Mouse (Mus musculus): ENCODE results near the gene Rnf150. TPM values are rescaled to one million over a fixed set of nuclear protein-coding genes. Genes with fewer than 3 reads are reported as not detected.

Rnf150 gene
- polyA plus RNA-seq, 1 experiment from 2014 or later, result 0.07 TPM

DNA sequence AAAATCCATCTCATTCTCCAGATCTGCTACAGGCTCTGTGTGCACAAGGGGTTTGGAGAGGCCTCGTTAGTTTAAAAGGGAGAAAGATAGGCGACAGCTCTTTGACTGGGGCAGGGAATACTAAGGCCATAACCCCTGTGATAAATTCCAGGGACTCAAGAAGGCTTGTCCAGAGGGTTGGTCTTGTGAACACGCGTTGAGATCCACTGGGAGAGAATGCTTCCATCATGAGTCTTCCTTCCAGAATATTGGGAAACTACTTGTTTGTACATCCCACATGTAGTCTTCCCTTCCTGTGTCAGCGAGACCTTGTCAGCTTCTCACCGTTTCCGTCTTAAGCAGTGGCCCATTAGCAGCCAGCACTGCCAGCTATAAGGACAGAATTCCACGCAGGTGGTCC lies 195.8 kb downstream of the Rnf150 start:
- no peaks in the 10 kb centered on the region for H3K9me3 ChIP-seq (replicated peaks)
- no peaks in the 10 kb centered on the region for H3K27me3 ChIP-seq
- H3K4me2 ChIP-seq, result no peak overlapping the region
- no peaks in the 10 kb centered on the region for H3K36me3 ChIP-seq (replicated peaks)
- H3K27ac ChIP-seq (replicated peaks), result no peak overlapping the region
- no peak for ATAC-seq (ENCODE audit: insufficient read depth)
- H3K4me3 ChIP-seq (replicated peaks), result no peak overlapping the region
- WGBS (ENCODE audit: insufficient replicate concordance), result 66% methylated on average over 8 of the region's 8 CpGs
- H3K4me1 ChIP-seq (replicated peaks), result no peaks in the 10 kb centered on the region
- H3K9ac ChIP-seq, result no peak overlapping the region

DNA sequence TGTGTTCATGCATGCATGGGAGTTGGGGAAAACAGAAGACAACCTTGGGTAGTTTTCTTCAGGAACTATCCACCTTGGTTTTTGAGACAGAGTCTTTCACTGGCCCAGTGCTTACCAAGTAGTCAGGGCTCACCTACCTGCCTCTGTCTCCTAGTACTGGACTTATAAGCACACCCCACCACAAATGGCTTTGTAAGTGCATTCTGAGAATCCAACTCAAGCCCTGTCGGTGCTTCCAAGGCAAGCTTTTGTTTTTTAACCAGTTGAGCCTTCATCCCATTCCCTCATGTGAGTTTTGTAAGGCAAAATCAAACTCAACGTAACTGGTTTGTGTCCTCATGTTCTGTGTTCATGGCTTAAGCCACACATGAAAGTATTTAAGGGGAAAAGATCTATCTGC lies 196.9 kb downstream of the Rnf150 start:
- no peak overlapping the region for H3K4me2 ChIP-seq
- 58% methylated on average over 2 of the region's 2 CpGs for WGBS (ENCODE audit: insufficient replicate concordance)
- no peak for ATAC-seq (ENCODE audit: insufficient read depth)
- H3K27ac ChIP-seq (replicated peaks), result no peak overlapping the region
- no peaks in the 10 kb centered on the region for H3K4me1 ChIP-seq (replicated peaks)
- no peaks in the 10 kb centered on the region for H3K27me3 ChIP-seq
- no peak overlapping the region for H3K4me3 ChIP-seq (replicated peaks)
- no peaks in the 10 kb centered on the region for H3K9me3 ChIP-seq (replicated peaks)
- H3K36me3 ChIP-seq (replicated peaks), result no peaks in the 10 kb centered on the region
- H3K9ac ChIP-seq, result no peak overlapping the region

GRCm38 (mm10) chr8:83061257-83061656 lies 198.1 kb downstream of the Rnf150 start:
- H3K9ac ChIP-seq, result no peak overlapping the region
- H3K4me2 ChIP-seq, result no peak overlapping the region
- H3K27me3 ChIP-seq, result no peaks in the 10 kb centered on the region
- no peaks in the 10 kb centered on the region for H3K36me3 ChIP-seq (replicated peaks)
- no peak overlapping the region for H3K27ac ChIP-seq (replicated peaks)
- ATAC-seq (ENCODE audit: insufficient read depth), result no peak
- no peak overlapping the region for H3K4me3 ChIP-seq (replicated peaks)
- 69% methylated on average over 5 of the region's 5 CpGs for WGBS (ENCODE audit: insufficient replicate concordance)
- no peaks in the 10 kb centered on the region for H3K9me3 ChIP-seq (replicated peaks)
- H3K4me1 ChIP-seq (replicated peaks), result no peaks in the 10 kb centered on the region

DNA sequence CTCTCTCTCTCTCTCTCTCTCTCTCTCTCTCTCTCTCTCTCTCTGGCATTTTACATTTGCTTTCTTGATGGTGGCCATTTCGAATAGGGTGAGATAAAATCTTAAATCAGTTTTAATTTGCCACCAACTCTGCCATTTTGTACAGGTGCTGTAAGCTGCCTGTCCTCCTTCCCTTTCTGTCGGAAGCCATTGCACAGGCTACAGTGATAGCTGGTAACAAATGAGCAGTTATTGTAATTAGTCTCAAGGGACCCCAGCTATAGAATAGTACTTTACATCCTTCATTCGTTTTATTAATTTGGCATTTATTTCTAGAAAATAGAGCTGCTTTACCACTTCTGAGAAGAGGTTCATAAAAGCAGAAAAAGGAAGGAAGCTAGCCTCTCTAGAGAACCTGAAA lies 198.7 kb downstream of the Rnf150 start:
- Histone ChIP-seq H3K9me3 (replicated peaks) (no peaks in the 10 kb centered on the region), H3K27ac (replicated peaks) (no peak overlapping the region), H3K4me2 (no peak overlapping the region), H3K4me3 (replicated peaks) (no peak overlapping the region), H3K36me3 (replicated peaks) (no peaks in the 10 kb centered on the region), H3K4me1 (replicated peaks) (no peaks in the 10 kb centered on the region), H3K27me3 (no peaks in the 10 kb centered on the region), H3K9ac (no peak overlapping the region)
- WGBS (ENCODE audit: insufficient replicate concordance), result 51% methylated on average over 3 of the region's 3 CpGs
- ATAC-seq (ENCODE audit: insufficient read depth), result no peak

GRCm38 (mm10) chr8:83062276-83062675 lies 199.1 kb downstream of the Rnf150 start:
- no peak overlapping the region for H3K4me3 ChIP-seq (replicated peaks)
- no peak for ATAC-seq (ENCODE audit: insufficient read depth)
- 64% methylated on average over 5 of the region's 5 CpGs for WGBS (ENCODE audit: insufficient replicate concordance)

DNA sequence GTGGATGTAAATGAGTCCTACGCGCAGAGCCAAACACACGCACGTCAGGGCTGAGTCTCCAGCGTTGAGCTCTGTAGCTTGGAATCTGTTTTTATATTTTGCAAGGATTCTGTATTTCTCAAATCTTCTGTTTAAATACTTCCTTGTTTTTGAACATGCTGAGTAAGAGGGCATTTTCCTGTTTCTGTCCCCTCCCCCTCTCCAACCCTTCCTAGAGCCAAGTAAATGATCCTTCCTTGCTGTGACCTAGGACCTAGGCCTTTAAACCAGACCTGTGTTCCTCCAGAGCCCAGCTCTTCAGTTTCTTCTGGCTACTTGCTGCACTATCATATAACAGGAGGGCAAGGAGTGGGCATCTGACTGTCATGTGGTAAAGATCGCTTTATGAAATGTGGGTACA lies 200.9 kb downstream of the Rnf150 start:
- H3K27ac ChIP-seq (replicated peaks), result no peak overlapping the region
- 75% methylated on average over 6 of the region's 6 CpGs for WGBS (ENCODE audit: insufficient replicate concordance)
- ATAC-seq (ENCODE audit: insufficient read depth), result no peak

More at GRCm38 (mm10) chr8:83062276-83062675, 199.1 kb downstream of the Rnf150 start:
- Histone ChIP-seq H3K9me3 (replicated peaks) (no peaks in the 10 kb centered on the region), H3K27ac (replicated peaks) (no peak overlapping the region), H3K4me2 (no peak overlapping the region), H3K9ac (no peak overlapping the region), H3K4me1 (replicated peaks) (no peaks in the 10 kb centered on the region), H3K27me3 (no peaks in the 10 kb centered on the region), H3K36me3 (replicated peaks) (no peaks in the 10 kb centered on the region)

DNA sequence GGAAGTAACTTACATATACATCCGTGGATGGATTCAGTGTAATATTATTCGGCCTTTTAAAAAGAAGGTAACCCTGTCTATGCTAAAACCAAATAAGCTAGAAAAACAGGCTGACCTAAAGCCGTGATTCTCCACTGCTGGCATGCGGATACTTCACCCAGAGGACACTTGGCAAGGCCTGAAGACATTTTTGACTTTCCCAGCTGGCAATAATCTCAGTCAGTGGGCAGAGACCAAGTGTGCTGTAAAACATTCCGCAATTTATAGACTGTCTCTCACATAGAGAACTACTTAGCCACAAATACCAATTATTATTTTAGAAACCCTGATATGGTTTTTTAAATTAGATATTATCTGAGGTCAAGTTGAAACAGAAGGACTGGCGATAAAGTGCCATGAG lies 202.9 kb downstream of the Rnf150 start:
- Histone ChIP-seq H3K9ac (no peak overlapping the region), H3K9me3 (replicated peaks) (no peaks in the 10 kb centered on the region), H3K4me2 (no peak overlapping the region), H3K36me3 (replicated peaks) (no peaks in the 10 kb centered on the region), H3K27ac (replicated peaks) (no peak overlapping the region), H3K4me3 (replicated peaks) (no peak overlapping the region), H3K4me1 (replicated peaks) (no peaks in the 10 kb centered on the region), H3K27me3 (no peaks in the 10 kb centered on the region)
- 61% methylated on average over 6 of the region's 6 CpGs for WGBS (ENCODE audit: insufficient replicate concordance)
- ATAC-seq (ENCODE audit: insufficient read depth), result no peak

More for the DNA sequence above, 200.9 kb downstream of the Rnf150 start:
- Histone ChIP-seq H3K36me3 (replicated peaks) (no peaks in the 10 kb centered on the region), H3K4me3 (replicated peaks) (no peak overlapping the region), H3K27me3 (no peaks in the 10 kb centered on the region), H3K4me1 (replicated peaks) (no peaks in the 10 kb centered on the region), H3K4me2 (no peak overlapping the region), H3K9ac (no peak overlapping the region), H3K9me3 (replicated peaks) (no peaks in the 10 kb centered on the region)

DNA sequence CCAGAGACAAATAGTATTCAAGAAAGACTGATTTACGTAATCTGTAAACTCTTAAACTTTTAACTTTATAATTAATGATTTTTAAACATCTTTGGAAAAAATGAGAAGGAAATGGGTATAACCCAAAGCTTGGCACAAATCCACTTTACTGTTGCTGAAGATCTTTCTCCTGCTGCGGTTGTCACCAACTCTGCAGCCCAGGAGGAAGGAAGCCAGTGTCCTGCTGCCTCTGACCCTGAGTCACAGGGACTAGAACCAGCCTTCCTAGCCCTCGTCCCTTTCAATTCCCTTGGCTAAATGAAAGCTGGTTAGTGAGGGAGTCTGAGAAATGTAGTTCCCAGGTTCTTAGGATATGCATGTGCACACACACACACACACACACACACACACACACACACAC lies 203.7 kb downstream of the Rnf150 start:
- H3K27ac ChIP-seq (replicated peaks), result no peak overlapping the region
- no peak overlapping the region for H3K4me3 ChIP-seq (replicated peaks)
- ATAC-seq (ENCODE audit: insufficient read depth), result no peak
- no peak overlapping the region for H3K9ac ChIP-seq
- H3K4me2 ChIP-seq, result no peak overlapping the region
- H3K9me3 ChIP-seq (replicated peaks), result no peaks in the 10 kb centered on the region
- 34% methylated on average over 3 of the region's 3 CpGs for WGBS (ENCODE audit: insufficient replicate concordance)
- no peaks in the 10 kb centered on the region for H3K36me3 ChIP-seq (replicated peaks)
- no peaks in the 10 kb centered on the region for H3K4me1 ChIP-seq (replicated peaks)
- H3K27me3 ChIP-seq, result no peaks in the 10 kb centered on the region

DNA sequence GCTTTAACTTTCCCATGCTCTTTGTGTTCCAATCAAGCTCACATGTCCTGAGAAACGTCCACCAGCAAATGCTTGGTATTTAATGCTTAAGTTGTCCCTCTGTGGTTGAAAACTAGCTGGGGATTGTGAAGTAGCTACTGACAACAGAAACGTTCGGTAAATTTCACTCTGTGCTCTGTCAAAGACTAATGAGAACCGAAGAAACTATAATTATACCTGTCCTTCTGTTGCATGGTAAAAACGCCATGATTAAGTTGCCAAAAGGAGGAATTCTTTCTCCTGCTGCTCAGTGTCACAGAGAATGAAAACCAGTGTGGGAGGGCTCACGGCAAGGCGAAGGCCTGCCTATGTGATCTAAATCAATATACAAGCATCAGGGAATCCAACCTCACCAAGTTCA lies 204.8 kb downstream of the Rnf150 start:
- no peak overlapping the region for H3K27ac ChIP-seq (replicated peaks)
- WGBS (ENCODE audit: insufficient replicate concordance), result 63% methylated on average over 7 of the region's 7 CpGs
- H3K36me3 ChIP-seq (replicated peaks), result no peaks in the 10 kb centered on the region
- H3K4me1 ChIP-seq (replicated peaks), result no peaks in the 10 kb centered on the region
- no peaks in the 10 kb centered on the region for H3K27me3 ChIP-seq
- no peak overlapping the region for H3K4me2 ChIP-seq
- H3K9me3 ChIP-seq (replicated peaks), result no peaks in the 10 kb centered on the region
- no peak overlapping the region for H3K4me3 ChIP-seq (replicated peaks)
- ATAC-seq (ENCODE audit: insufficient read depth), result no peak
- H3K9ac ChIP-seq, result no peak overlapping the region

- no peak overlapping the region for H3K4me2 ChIP-seq
- no peak for ATAC-seq (ENCODE audit: insufficient read depth)
- no peaks in the 10 kb centered on the region for H3K36me3 ChIP-seq (replicated peaks)
- H3K27ac ChIP-seq (replicated peaks), result no peak overlapping the region
- 62% methylated on average over 3 of the region's 3 CpGs for WGBS (ENCODE audit: insufficient replicate concordance)
- no peaks in the 10 kb centered on the region for H3K27me3 ChIP-seq
- H3K9ac ChIP-seq, result no peak overlapping the region
- no peaks in the 10 kb centered on the region for H3K4me1 ChIP-seq (replicated peaks)
- H3K9me3 ChIP-seq (replicated peaks), result no peaks in the 10 kb centered on the region
- no peak overlapping the region for H3K4me3 ChIP-seq (replicated peaks)
Observed at GRCm38 (mm10) chr8:83074248-83074647, 211.1 kb downstream of the Rnf150 start.

DNA sequence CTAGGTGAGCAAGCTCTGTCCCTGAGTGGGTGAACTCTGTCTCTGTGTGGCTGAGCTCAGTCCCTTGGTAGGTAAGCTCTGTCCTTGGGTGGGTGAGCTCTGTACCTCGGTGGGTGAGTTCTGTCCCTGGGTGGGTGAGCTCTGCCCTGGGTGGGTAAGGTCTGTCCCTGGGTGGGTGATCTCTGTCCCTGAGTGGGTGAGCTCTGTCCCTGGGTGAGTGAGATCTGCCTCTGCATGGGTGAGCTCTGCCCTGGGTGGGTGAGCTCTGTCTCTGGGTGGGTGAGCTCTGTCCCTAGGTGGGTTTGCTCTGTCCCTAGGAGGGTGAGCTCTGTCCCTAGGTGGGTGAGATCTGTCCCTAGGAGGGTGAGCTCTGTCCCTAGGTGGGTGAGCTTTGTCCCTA lies 213.5 kb downstream of the Rnf150 start:
- Histone ChIP-seq H3K27me3 (no peaks in the 10 kb centered on the region), H3K9ac (no peak overlapping the region), H3K4me1 (replicated peaks) (no peaks in the 10 kb centered on the region), H3K4me3 (replicated peaks) (no peak overlapping the region), H3K4me2 (no peak overlapping the region), H3K9me3 (replicated peaks) (no peaks in the 10 kb centered on the region), H3K36me3 (replicated peaks) (no peaks in the 10 kb centered on the region), H3K27ac (replicated peaks) (no peak overlapping the region)
- 56% methylated on average over 1 of the region's 1 CpGs for WGBS (ENCODE audit: insufficient replicate concordance)
- no peak for ATAC-seq (ENCODE audit: insufficient read depth)

- Histone ChIP-seq H3K4me2 (no peak overlapping the region), H3K9ac (no peak overlapping the region), H3K4me1 (replicated peaks) (no peaks in the 10 kb centered on the region), H3K27me3 (no peaks in the 10 kb centered on the region), H3K27ac (replicated peaks) (no peak overlapping the region), H3K36me3 (replicated peaks) (no peaks in the 10 kb centered on the region), H3K9me3 (replicated peaks) (no peaks in the 10 kb centered on the region), H3K4me3 (replicated peaks) (no peak overlapping the region)
- 28% methylated on average over 2 of the region's 2 CpGs for WGBS (ENCODE audit: insufficient replicate concordance)
- no peak for ATAC-seq (ENCODE audit: insufficient read depth)
Observed at GRCm38 (mm10) chr8:83077329-83077728, 214.2 kb downstream of the Rnf150 start.
